Comparison of ENCODE assay signal across 8 mouse cellular contexts in the genomic region with DNA sequence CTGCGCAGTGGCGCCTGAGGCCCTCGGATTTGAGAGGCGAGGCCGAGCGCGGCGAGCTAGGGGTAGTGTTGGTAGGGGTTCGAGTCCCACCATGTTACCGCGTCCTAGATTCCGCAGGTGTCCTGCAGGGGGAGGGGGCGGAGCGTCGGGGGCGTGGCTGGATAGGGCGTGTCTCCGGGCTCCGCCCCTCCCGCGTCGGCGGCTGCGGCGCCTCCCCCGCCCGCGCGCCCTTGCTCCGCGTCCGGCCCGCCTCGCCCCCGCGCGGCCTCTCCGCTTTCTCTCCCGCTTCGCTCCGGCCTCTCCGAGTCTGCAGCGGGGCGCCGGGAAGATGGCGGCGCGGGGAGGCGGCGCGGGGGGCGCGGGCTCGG. TPM values are rescaled to one million over a fixed set of nuclear protein-coding genes. Genes with fewer than 3 reads are reported as not detected.
DNase-seq lines count a peak whose midpoint lies in the region; ATAC-seq lines count a peak whose summit lies in the region.

A gene (plus strand): TSS at position 198 of the 368 bp plus-strand sequence.

- 2% methylated on average over 52 of the region's 54 CpGs for WGBS in embryonic facial prominence, embryonic 13.5 days
- 2% methylated on average over 48 of the region's 54 CpGs for WGBS in heart, embryonic 14.5 days
- WGBS in kidney, embryonic 16.5 days = 2% methylated on average over 33 of the region's 54 CpGs
- WGBS in liver, embryonic 12.5 days (ENCODE audit: insufficient replicate concordance) = 2% methylated on average over 53 of the region's 54 CpGs

- peak; percentile 84 for ATAC-seq in embryonic facial prominence, embryonic 13.5 days (ENCODE audit: insufficient number of reproducible peaks, insufficient read depth, low FRiP score, low TSS enrichment, low read depth)
- peak; percentile 72 for ATAC-seq in heart, embryonic 14.5 days (ENCODE audit: insufficient number of reproducible peaks, insufficient read depth, low FRiP score, low read depth)
- ATAC-seq in kidney, embryonic 16.5 days (ENCODE audit: low FRiP score, low TSS enrichment) = peak; percentile 86
- peak; percentile 37; the same call in 1 of the 2 replicates for ATAC-seq in liver, embryonic 12.5 days

- H3K9ac ChIP-seq in embryonic facial prominence, embryonic 13.5 days = peak within 1 kb of the TSS; percentile 84
- peak within 1 kb of the TSS; percentile 76 for H3K9ac ChIP-seq in heart, embryonic 14.5 days (ENCODE audit: low read length)
- H3K9ac ChIP-seq in kidney, embryonic 16.5 days (replicated peaks; ENCODE audit: low read length) = peak within 1 kb of the TSS; percentile 86
- H3K9ac ChIP-seq in liver, embryonic 12.5 days = peak within 1 kb of the TSS; percentile 61

- peak within 1 kb of the TSS; percentile 76 for H3K27ac ChIP-seq in embryonic facial prominence, embryonic 13.5 days
- no peak within 1 kb of the TSS; a peak in 1 of 4 replicates for H3K27ac ChIP-seq in heart, embryonic 14.5 days (replicated peaks in 1 of 2; ENCODE audit: control insufficient read depth in 1 of 2, insufficient read depth in 1 of 2, low read depth in 2 of 2, low read length in 2 of 2)
- H3K27ac ChIP-seq in kidney, embryonic 16.5 days (ENCODE audit: low read length) = peak within 1 kb of the TSS; percentile 31
- no peak within 1 kb of the TSS for H3K27ac ChIP-seq in liver, embryonic 12.5 days

- peak; percentile 88 for DNase-seq in heart, adult 11 months
- DNase-seq in heart, adult 8-10 months (ENCODE audit: low spot score) = no peak
- peak; percentile 21 to 32 for DNase-seq in natural killer cell, adult 2 months (ENCODE audit: low spot score in 2 of 2)
- DNase-seq in testis, postnatal 10 days (ENCODE audit: low spot score) = peak; percentile 88

- H3K36me3 ChIP-seq in embryonic facial prominence, embryonic 13.5 days = no peaks in the 10 kb centered on the region
- H3K36me3 ChIP-seq in heart, embryonic 14.5 days (ENCODE audit: control insufficient read depth, insufficient read depth, low read length) = no peaks in the 10 kb centered on the region
- no peaks in the 10 kb centered on the region for H3K36me3 ChIP-seq in kidney, embryonic 16.5 days (ENCODE audit: insufficient read depth, low read length)
- no peaks in the 10 kb centered on the region for H3K36me3 ChIP-seq in liver, embryonic 12.5 days

- H3K4me1 ChIP-seq in embryonic facial prominence, embryonic 13.5 days = peaks cover 14% of the 10 kb centered on the region
- peaks cover 0 to 4% of the 10 kb centered on the region in 2 experiments; a peak in 2 of 4 replicates for H3K4me1 ChIP-seq in heart, embryonic 14.5 days (ENCODE audit: control insufficient read depth in 2 of 2, insufficient read depth in 2 of 2, low read length in 2 of 2)
- peaks cover 5% of the 10 kb centered on the region; the same call in 1 of the 2 replicates for H3K4me1 ChIP-seq in kidney, embryonic 16.5 days (ENCODE audit: insufficient read depth, low read length)
- peaks cover 10% of the 10 kb centered on the region; the same call in 1 of the 2 replicates for H3K4me1 ChIP-seq in liver, embryonic 12.5 days

- H3K27me3 ChIP-seq in embryonic facial prominence, embryonic 13.5 days = peaks cover 3% of the 10 kb centered on the region; the same call in 1 of the 2 replicates
- no peaks in the 10 kb centered on the region for H3K27me3 ChIP-seq in heart, embryonic 14.5 days (ENCODE audit: control insufficient read depth, insufficient read depth, low read length)
- no peaks in the 10 kb centered on the region for H3K27me3 ChIP-seq in kidney, embryonic 16.5 days (ENCODE audit: insufficient read depth, low read length)
- peaks cover 63% of the 10 kb centered on the region for H3K27me3 ChIP-seq in liver, embryonic 12.5 days (replicated peaks)

- peak within 1 kb of the TSS; percentile 77 for H3K4me2 ChIP-seq in embryonic facial prominence, embryonic 13.5 days
- peak within 1 kb of the TSS; percentile 78 for H3K4me2 ChIP-seq in heart, embryonic 14.5 days (ENCODE audit: low read length)
- peak within 1 kb of the TSS; percentile 98 for H3K4me2 ChIP-seq in kidney, embryonic 16.5 days (replicated peaks; ENCODE audit: low read depth, low read length)
- H3K4me2 ChIP-seq in liver, embryonic 12.5 days = peak within 1 kb of the TSS; percentile 93

- no peaks in the 10 kb centered on the region for H3K9me3 ChIP-seq in embryonic facial prominence, embryonic 13.5 days
- H3K9me3 ChIP-seq in heart, embryonic 14.5 days (ENCODE audit: control insufficient read depth, low read length) = no peaks in the 10 kb centered on the region
- no peaks in the 10 kb centered on the region for H3K9me3 ChIP-seq in kidney, embryonic 16.5 days (ENCODE audit: low read length)
- no peaks in the 10 kb centered on the region for H3K9me3 ChIP-seq in liver, embryonic 12.5 days (replicated peaks)

- peak within 1 kb of the TSS; percentile 82 for H3K4me3 ChIP-seq in embryonic facial prominence, embryonic 13.5 days
- H3K4me3 ChIP-seq in heart, embryonic 14.5 days (ENCODE audit: control insufficient read depth in 1 of 2, insufficient read depth in 1 of 2, low read depth in 1 of 2, low read length in 2 of 2) = peak within 1 kb of the TSS; percentile 51 to 72
- H3K4me3 ChIP-seq in kidney, embryonic 16.5 days (ENCODE audit: low read length) = peak within 1 kb of the TSS; percentile 82
- H3K4me3 ChIP-seq in liver, embryonic 12.5 days = peak within 1 kb of the TSS; percentile 66

RNA-seq across cellular contexts. Expression of the gene that starts here (rescaled TPM):
- 1 to 10 TPM; 2.3 to 4.6 (median 2.9) TPM for total RNA-seq in heart, adult 8-10 months (2022)
- 13.4 and 14.1 TPM in 2 replicates for polyA plus RNA-seq in embryonic facial prominence, embryonic 13.5 days (2015; fragmentation: Nextera tagmentation; extraction: Ambion mirVana)
- 4.4 and 5.6 TPM in 2 replicates for polyA plus RNA-seq in heart, embryonic 14.5 days (2014; fragmentation: Nextera tagmentation; extraction: Ambion mirVana)
- polyA plus RNA-seq in kidney, embryonic 16.5 days (2015; fragmentation: Nextera tagmentation; extraction: Ambion mirVana) = 12.4 and 13.9 TPM in 2 replicates
- 0.95 and 1.1 TPM in 2 replicates for polyA plus RNA-seq in liver, embryonic 12.5 days (2016; fragmentation: Nextera tagmentation; extraction: Ambion mirVana)

Comparison
In these comparisons a context has a peak if more than half of its experiments do, and no peak if none do; other contexts are left out.
1. H3K27ac ChIP-seq: peak in embryonic facial prominence, embryonic 13.5 days (single experiment) and kidney, embryonic 16.5 days (single experiment); none in heart, embryonic 14.5 days (0 of 2) and liver, embryonic 12.5 days (single experiment).
2. Peak in every context shown above with its lines, with median percentiles within 50 percentile points of each other: ATAC-seq, H3K4me2 ChIP-seq, H3K4me3 ChIP-seq and H3K9ac ChIP-seq.